ENCODE assay signal across 10 mouse cellular contexts in genomic region chr2:127435135-127435534, GRCm38 (mm10). TPM values are rescaled to one million over a fixed set of nuclear protein-coding genes. Genes with fewer than 3 reads are reported as not detected.
DNase-seq lines count a peak whose midpoint lies in the region; ATAC-seq and TF ChIP-seq lines count a peak whose summit lies in the region.
"Had no signal": no experiment of that assay in that cellular context is flagged by ENCODE, and none has a peak within 500 bp of the region (broad histone marks: within the 10 kb centered on the region; RNA-seq: fewer than 3 reads in every experiment).

No protein-coding gene starts in this region.

- intact Hi-C loops in heart, postnatal 25 days (cut with DNase I) = no loop called here

- no peaks in the 10 kb centered on the region for H3K4me1 ChIP-seq in cortical plate, adult 2 months (ENCODE audit: control insufficient read depth, insufficient read depth, low read length)
- H3K4me1 ChIP-seq in liver, embryonic 16.5 days (ENCODE audit: control insufficient read depth, low read depth, low read length) = peaks cover 24% of the 10 kb centered on the region
- H3K4me1 ChIP-seq: heart, embryonic 15.5 days had no signal

- H3K9me3 ChIP-seq in liver, embryonic 16.5 days (replicated peaks; ENCODE audit: control insufficient read depth, low read length) = no peaks in the 10 kb centered on the region
- H3K9me3 ChIP-seq: heart, embryonic 15.5 days had no signal

- TF ChIP-seq POLR2A in cortical plate, adult 2 months (IDR thresholded peaks at IDR 0.05; ENCODE audit: extremely low read depth, insufficient read depth, low read length) = no peak

- H3K9ac ChIP-seq in liver, embryonic 16.5 days (ENCODE audit: low read depth, low read length) = no peak overlapping the region
- H3K9ac ChIP-seq: heart, embryonic 15.5 days had no signal

- H3K27me3 ChIP-seq in liver, embryonic 16.5 days (ENCODE audit: control insufficient read depth, insufficient read depth, low read depth, low read length) = no peaks in the 10 kb centered on the region
- H3K27me3 ChIP-seq: heart, embryonic 15.5 days had no signal

- no peak overlapping the region; the same call in 1 of the 2 replicates for H3K4me2 ChIP-seq in liver, embryonic 16.5 days (ENCODE audit: low read depth, low read length)
- H3K4me2 ChIP-seq: heart, embryonic 15.5 days had no signal

- no peak overlapping the region for H3K4me3 ChIP-seq in cortical plate, adult 2 months (ENCODE audit: insufficient read depth, low read length)
- no peak overlapping the region for H3K4me3 ChIP-seq in liver, embryonic 16.5 days (ENCODE audit: low read depth, low read length)
- H3K4me3 ChIP-seq: heart, embryonic 15.5 days; myocyte had no signal

- WGBS in liver, embryonic 16.5 days (ENCODE audit: insufficient replicate concordance) = 19% methylated on average over 2 of the region's 2 CpGs

- DNase-seq in heart, adult 11 months = peak; percentile 90
- no peak for DNase-seq in heart, postnatal 25 days (ENCODE audit: low spot score)
- peak; percentile 32 for DNase-seq in ovary, postnatal 36 days (ENCODE audit: low spot score)
- DNase-seq in ovary, postnatal 10 days (ENCODE audit: low spot score) = no peak
- DNase-seq in cerebellum, adult 11 months = no peak

- 0 out of 2 replicates have a peak, but pooled peaks cover 3% of the 10 kb centered on the region for H3K36me3 ChIP-seq in liver, embryonic 16.5 days (ENCODE audit: control insufficient read depth, insufficient read depth)

- no peak overlapping the region for H3K27ac ChIP-seq in cortical plate, adult 2 months (ENCODE audit: insufficient read depth, low read length)
- H3K27ac ChIP-seq in liver, embryonic 16.5 days (ENCODE audit: low read length) = no peak overlapping the region
- H3K27ac ChIP-seq: heart, embryonic 15.5 days had no signal

- ATAC-seq in liver, embryonic 16.5 days (ENCODE audit: low read depth) = peak; percentile 20; the same call in 1 of the 2 replicates
- no peak for ATAC-seq in megakaryocyte, adult 5-6 weeks (ENCODE audit: poor library complexity, severe bottlenecking)

- TF ChIP-seq CTCF in cortical plate, adult 2 months (IDR thresholded peaks at IDR 0.05; ENCODE audit: extremely low read depth, insufficient read depth, low read length) = peak; percentile 43

RNA-seq across cellular contexts. Expression of gene Fahd2a, which starts 9.2 kb away (rescaled TPM):
- 10 to 100 TPM; 36.8 to 37.5 TPM for total RNA-seq in heart, postnatal 25 days (2021)
- polyA plus RNA-seq in cortical plate, adult 2 months (2012; rRNA removed) = 37.4 and 38.2 TPM in 2 replicates
- polyA plus RNA-seq in liver, embryonic 16.5 days (2015; fragmentation: Nextera tagmentation; extraction: Ambion mirVana) = 15.6 and 15.8 TPM in 2 replicates
- total RNA-seq in megakaryocyte, adult 5-6 weeks (2015) = 9.9 and 16.8 TPM in 2 replicates
- total RNA-seq in megakaryocyte, adult 5-6 weeks (2017) = 6.4 and 9.7 TPM in 2 replicates

RNA-seq across cellular contexts. Expression of gene Gpat2, which starts 10.1 kb away (rescaled TPM):
- not detected for total RNA-seq in heart, postnatal 25 days (2021)
- polyA plus RNA-seq in cortical plate, adult 2 months (2012; rRNA removed) = 0.13 and 0.25 TPM in 2 replicates
- polyA plus RNA-seq in liver, embryonic 16.5 days (2015; fragmentation: Nextera tagmentation; extraction: Ambion mirVana) = 0.28 and 0.38 TPM in 2 replicates
- total RNA-seq in megakaryocyte, adult 5-6 weeks (2015) = not detected in 2 replicates
- total RNA-seq in megakaryocyte, adult 5-6 weeks (2017) = not detected in 2 replicates
- polyA plus RNA-seq: myocyte had no signal

Comparison
In these comparisons a context has a peak if more than half of its experiments do, and no peak if none do; other contexts are left out.
1. DNase-seq: peak in heart, adult 11 months (single experiment) and ovary, postnatal 36 days (single experiment); none in heart, postnatal 25 days (single experiment), ovary, postnatal 10 days (single experiment) and cerebellum, adult 11 months (single experiment).